Mouse (Mus musculus): Measurements from ENCODE around the gene Cfap57.

GRCm38 (mm10) chr4:118658652-118659051 is 38.1 kb upstream of the Cfap57 start, which contains the start of gene Olfr62:
- no peak for TF ChIP-seq GATA1 (IDR thresholded peaks at IDR 0.05; ENCODE audit: borderline replicate concordance, low read length)
- TF ChIP-seq FLI1 (IDR thresholded peaks at IDR 0.05; ENCODE audit: low read length): no peak

All from megakaryocyte, embryonic 14.5 days (primary cell).